Mouse (Mus musculus) testis, adult 2 months (tissue): ENCODE results near the gene Fzr1.

Source experiments
- CTCF ChIP-seq: fragments of 200-500 bp; IDR thresholded peaks from 2 replicates; pipeline ENCODE4 v1.5.1; 2012; ENCODE audit warnings: low read depth, mild to moderate bottlenecking, inconsistent platforms, low read length, moderate library complexity; ENCODE audit not compliant: control insufficient read depth, insufficient read depth, insufficient replicate concordance
- POLR2A ChIP-seq: fragments of 200-500 bp; IDR thresholded peaks from 2 replicates; pipeline ENCODE4 v1.6.1; 2012; ENCODE audit warnings: low read depth, mild to moderate bottlenecking, inconsistent platforms, low read length, moderate library complexity; ENCODE audit not compliant: control insufficient read depth

DNA sequence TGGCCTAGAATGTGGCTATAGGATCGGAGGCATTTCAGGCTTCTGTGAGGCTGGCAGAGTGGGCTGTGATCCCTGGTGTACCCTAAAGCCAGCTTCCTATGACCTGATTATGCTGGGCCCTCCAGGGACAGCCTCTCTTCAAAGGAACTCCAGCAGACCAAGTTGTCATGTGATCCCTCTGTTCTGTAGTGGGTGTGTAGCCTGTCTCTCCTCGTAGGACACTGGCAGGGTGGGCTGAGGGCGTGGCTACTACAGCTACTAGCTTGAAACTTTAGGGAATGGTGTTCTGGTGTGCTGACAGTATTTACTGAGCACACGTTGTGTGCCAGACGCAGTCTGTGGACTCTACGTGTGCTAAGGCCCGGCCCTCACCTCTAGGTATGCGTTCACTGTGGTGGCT, 17.6 kb downstream of the Fzr1 start:
- TF ChIP-seq CTCF (no peak), POLR2A (no peak)
